Mouse (Mus musculus) liver, embryonic 13.5 days (tissue): Measurements from ENCODE around the gene Plxdc1. TPM values are rescaled to one million over a fixed set of nuclear protein-coding genes. Genes with fewer than 3 reads are reported as not detected.

Experiments
- ATAC-seq: fragments of 200-750 bp; cut with Nextera tagmentation; 2 replicates; pipeline ENCODE4 v1.8.0; 2017; ENCODE audit warnings: low read depth, mild to moderate bottlenecking, moderate number of reproducible peaks, moderate library complexity
- DNase-seq: peaks from one replicate; pipeline ENCODE4 v3.0.0; 2022
- H3K27ac ChIP-seq: fragments of 300-500 bp; sonication (generic); 2 replicates; pipeline ENCODE4 v1.5.1; 2015; ENCODE audit warnings: moderate library complexity, mild to moderate bottlenecking, inconsistent platforms
- H3K27me3 ChIP-seq: fragments of 300-500 bp; sonication (generic); 2 replicates; pipeline ENCODE4 v1.6.1; 2015; ENCODE audit warnings: mild to moderate bottlenecking, inconsistent platforms
- H3K36me3 ChIP-seq: fragments of 300-500 bp; sonication (generic); 2 replicates; pipeline ENCODE4 v1.6.1; 2015; ENCODE audit warnings: mild to moderate bottlenecking, inconsistent platforms
- H3K4me1 ChIP-seq: fragments of 300-500 bp; sonication (generic); replicated peaks from 2 replicates; pipeline ENCODE4 v1.6.1; 2015; ENCODE audit warnings: inconsistent platforms
- H3K4me2 ChIP-seq: fragments of 300-500 bp; sonication (generic); 2 replicates; pipeline ENCODE4 v1.6.1; 2015; ENCODE audit warnings: inconsistent platforms, mild to moderate bottlenecking, moderate library complexity
- H3K4me3 ChIP-seq: fragments of 300-500 bp; sonication (generic); replicated peaks from 2 replicates; pipeline ENCODE4 v1.5.1; 2015; ENCODE audit warnings: mild to moderate bottlenecking, inconsistent platforms
- H3K9ac ChIP-seq: fragments of 300-500 bp; sonication (generic); 2 replicates; pipeline ENCODE4 v1.6.1; 2015; ENCODE audit warnings: mild to moderate bottlenecking, inconsistent platforms
- H3K9me3 ChIP-seq: fragments of 300-500 bp; sonication (generic); replicated peaks from 2 replicates; pipeline ENCODE4 v1.6.1; 2016; ENCODE audit warnings: inconsistent platforms
- WGBS: fragments of 180-500 bp; shearing (Covaris S2); methylation state at CpG from one replicate; pipeline ENCODE4 v1.1.7; 2015; ENCODE audit not compliant: insufficient replicate concordance; 5-methylcytosine and 5-hydroxymethylcytosine counted together
- polyA plus RNA-seq: library from polyadenylated mRNA; unstranded; fragments of >200 nt; fragmentation: Nextera tagmentation; extraction: Ambion mirVana; gene quantifications from 2 replicates; pipeline ENCODE4 v1.2.1, GENCODE M21; 2015

Gene Plxdc1
- polyA plus RNA-seq, 1 experiment from 2014 or later: 0.58 TPM

GRCm38 (mm10) chr11:98011716-98012115 lies 25.5 kb upstream of the Plxdc1 start:
- H3K9me3 ChIP-seq: no peaks in the 10 kb centered on the region
- H3K27ac ChIP-seq: no peak overlapping the region
- no peaks in the 10 kb centered on the region for H3K36me3 ChIP-seq
- DNase-seq (no peak), ATAC-seq (no peak)
- no peaks in the 10 kb centered on the region for H3K4me1 ChIP-seq
- H3K9ac ChIP-seq: no peak overlapping the region
- peaks cover 32% of the 10 kb centered on the region for H3K27me3 ChIP-seq
- no peak overlapping the region for H3K4me2 ChIP-seq
- no peak overlapping the region for H3K4me3 ChIP-seq
- 38% methylated on average over 9 of the region's 9 CpGs for WGBS

- ATAC-seq (no peak), DNase-seq (no peak)
- peaks cover 6% of the 10 kb centered on the region for H3K4me1 ChIP-seq
- no peak overlapping the region for H3K4me3 ChIP-seq
- H3K27ac ChIP-seq: no peak overlapping the region
- no peaks in the 10 kb centered on the region for H3K9me3 ChIP-seq
- no peaks in the 10 kb centered on the region for H3K36me3 ChIP-seq
- peaks cover 46% of the 10 kb centered on the region for H3K27me3 ChIP-seq
- no peak overlapping the region for H3K4me2 ChIP-seq
- WGBS: 45% methylated on average over 11 of the region's 11 CpGs
- no peak overlapping the region for H3K9ac ChIP-seq
These were observed 21.8 kb upstream of the Plxdc1 start for GRCm38 (mm10) chr11:98008087-98008486.

GRCm38 (mm10) chr11:98005686-98006085 lies 19.4 kb upstream of the Plxdc1 start:
- Histone ChIP-seq H3K9me3 (no peaks in the 10 kb centered on the region), H3K4me2 (no peak overlapping the region), H3K27ac (no peak overlapping the region), H3K4me3 (no peak overlapping the region), H3K4me1 (peaks cover 19% of the 10 kb centered on the region), H3K9ac (no peak overlapping the region), H3K27me3 (peaks cover 45% of the 10 kb centered on the region), H3K36me3 (no peaks in the 10 kb centered on the region)
- DNase-seq (no peak), ATAC-seq (no peak)
- 72% methylated on average over 10 of the region's 10 CpGs for WGBS

GRCm38 (mm10) chr11:98005076-98005475 lies 18.8 kb upstream of the Plxdc1 start:
- Histone ChIP-seq H3K4me2 (peak overlapping the region; percentile 21; the same call in 1 of the 2 replicates), H3K36me3 (no peaks in the 10 kb centered on the region), H3K27me3 (peaks cover 45% of the 10 kb centered on the region), H3K4me3 (no peak overlapping the region), H3K9me3 (no peaks in the 10 kb centered on the region), H3K27ac (no peak overlapping the region), H3K4me1 (peaks cover 23% of the 10 kb centered on the region), H3K9ac (no peak overlapping the region)
- ATAC-seq: peak; percentile 32; the same call in 1 of the 2 replicates
- no peak for DNase-seq
- 28% methylated on average over 13 of the region's 13 CpGs for WGBS

GRCm38 (mm10) chr11:98004161-98004560 lies 17.9 kb upstream of the Plxdc1 start:
- H3K27me3 ChIP-seq: peaks cover 53% of the 10 kb centered on the region
- no peak overlapping the region for H3K27ac ChIP-seq
- no peaks in the 10 kb centered on the region for H3K36me3 ChIP-seq
- DNase-seq (no peak), ATAC-seq (no peak)
- H3K4me2 ChIP-seq: no peak overlapping the region
- WGBS: 69% methylated on average over 8 of the region's 8 CpGs
- no peak overlapping the region for H3K4me3 ChIP-seq
- no peak overlapping the region for H3K9ac ChIP-seq
- H3K4me1 ChIP-seq: peaks cover 31% of the 10 kb centered on the region
- no peaks in the 10 kb centered on the region for H3K9me3 ChIP-seq

- ATAC-seq: no peak
- Histone ChIP-seq H3K27ac (no peak overlapping the region), H3K36me3 (no peaks in the 10 kb centered on the region), H3K27me3 (peaks cover 56% of the 10 kb centered on the region), H3K4me3 (peak overlapping the region; percentile 22), H3K9me3 (no peaks in the 10 kb centered on the region), H3K4me2 (peak overlapping the region; percentile 57), H3K4me1 (peaks cover 39% of the 10 kb centered on the region), H3K9ac (no peak overlapping the region)
- peak; percentile 25 for DNase-seq
- WGBS: 32% methylated on average over 17 of the region's 17 CpGs
These were observed 17.0 kb upstream of the Plxdc1 start for GRCm38 (mm10) chr11:98003171-98003671.

GRCm38 (mm10) chr11:98002627-98003026 lies 16.4 kb upstream of the Plxdc1 start:
- H3K27ac ChIP-seq: no peak overlapping the region

GRCm38 (mm10) chr11:98001986-98002385 lies 15.7 kb upstream of the Plxdc1 start:
- DNase-seq: no peak
- H3K4me2 ChIP-seq: no peak overlapping the region
- WGBS: 59% methylated on average over 6 of the region's 6 CpGs
- H3K4me3 ChIP-seq: no peak overlapping the region
- peaks cover 61% of the 10 kb centered on the region for H3K27me3 ChIP-seq
- H3K9ac ChIP-seq: no peak overlapping the region
- H3K4me1 ChIP-seq: peaks cover 49% of the 10 kb centered on the region
- H3K36me3 ChIP-seq: no peaks in the 10 kb centered on the region
- H3K9me3 ChIP-seq: no peaks in the 10 kb centered on the region
- no peak for ATAC-seq
- H3K27ac ChIP-seq: no peak overlapping the region

More at GRCm38 (mm10) chr11:98002627-98003026, 16.4 kb upstream of the Plxdc1 start:
- peaks cover 61% of the 10 kb centered on the region for H3K27me3 ChIP-seq
- peak overlapping the region; percentile 8; the same call in 1 of the 2 replicates for H3K9ac ChIP-seq
- WGBS: 4% methylated on average over 12 of the region's 12 CpGs
- no peak for ATAC-seq
- no peaks in the 10 kb centered on the region for H3K9me3 ChIP-seq
- H3K4me2 ChIP-seq: peak overlapping the region; percentile 57
- DNase-seq: peak; percentile 59
- H3K36me3 ChIP-seq: no peaks in the 10 kb centered on the region
- H3K4me1 ChIP-seq: peaks cover 44% of the 10 kb centered on the region
- H3K4me3 ChIP-seq: peak overlapping the region; percentile 22

- no peak for ATAC-seq
- Histone ChIP-seq H3K4me2 (no peak overlapping the region), H3K27ac (no peak overlapping the region), H3K9me3 (no peaks in the 10 kb centered on the region), H3K36me3 (no peaks in the 10 kb centered on the region), H3K4me1 (peaks cover 55% of the 10 kb centered on the region), H3K4me3 (no peak overlapping the region), H3K27me3 (peaks cover 65% of the 10 kb centered on the region), H3K9ac (no peak overlapping the region)
- DNase-seq: no peak
- 35% methylated on average over 11 of the region's 11 CpGs for WGBS
These were observed 15.1 kb upstream of the Plxdc1 start for GRCm38 (mm10) chr11:98001351-98001824.

- 29% methylated on average over 7 of the region's 7 CpGs for WGBS
- H3K4me1 ChIP-seq: peaks cover 61% of the 10 kb centered on the region
These were observed 14.3 kb upstream of the Plxdc1 start for GRCm38 (mm10) chr11:98000378-98001140.

GRCm38 (mm10) chr11:97999748-98000147 lies 13.5 kb upstream of the Plxdc1 start:
- no peak overlapping the region for H3K4me3 ChIP-seq
- no peak for DNase-seq
- H3K9ac ChIP-seq: no peak overlapping the region
- 44% methylated on average over 5 of the region's 5 CpGs for WGBS
- peaks cover 76% of the 10 kb centered on the region for H3K27me3 ChIP-seq
- peak overlapping the region; percentile 5; the same call in 1 of the 2 replicates for H3K27ac ChIP-seq
- H3K4me1 ChIP-seq: peaks cover 67% of the 10 kb centered on the region
- no peaks in the 10 kb centered on the region for H3K36me3 ChIP-seq
- ATAC-seq: no peak
- H3K9me3 ChIP-seq: no peaks in the 10 kb centered on the region
- H3K4me2 ChIP-seq: no peak overlapping the region

More at GRCm38 (mm10) chr11:98000378-98001140, 14.3 kb upstream of the Plxdc1 start:
- no peak for DNase-seq
- Histone ChIP-seq H3K4me3 (no peak overlapping the region), H3K27ac (no peak overlapping the region; the same call in none of the 2 replicates), H3K27me3 (peaks cover 72% of the 10 kb centered on the region), H3K9me3 (no peaks in the 10 kb centered on the region), H3K9ac (no peak overlapping the region), H3K4me2 (no peak overlapping the region), H3K36me3 (no peaks in the 10 kb centered on the region)
- no peak for ATAC-seq
